Mouse (Mus musculus): ENCODE results near the gene Cdk15.

GRCm38 (mm10) chr1:59297167-59297566 is 40.5 kb downstream of the Cdk15 start:
- TF ChIP-seq CTCF (IDR thresholded peaks at IDR 0.05; ENCODE audit: low read depth) = no peak
- no peak for TF ChIP-seq EP300 (IDR thresholded peaks at IDR 0.05; ENCODE audit: low read depth)

Measured in liver, postnatal 0 days (tissue).